Mouse (Mus musculus) lung, postnatal 36 days (tissue): ENCODE results near the gene Cmip.
A peak's percentile ranks its signal among the peaks of the same experiment; 100 is the strongest.

Experiments
- DNase-seq: peaks from one replicate; pipeline ENCODE4 v3.0.0; 2022; ENCODE audit warnings: mixed read lengths

Cmip gene

GRCm38 (mm10) chr8:117300188-117300587 lies 43.3 kb downstream of the Cmip start:
- no peak for DNase-seq

GRCm38 (mm10) chr8:117301457-117302041 lies 44.7 kb downstream of the Cmip start:
- DNase-seq, result no peak

- DNase-seq, result no peak
Observed at GRCm38 (mm10) chr8:117302072-117302471, 45.2 kb downstream of the Cmip start.

- peak; percentile 54 for DNase-seq
Observed at GRCm38 (mm10) chr8:117303666-117304065, 46.8 kb downstream of the Cmip start.

- peak; percentile 28 for DNase-seq
Observed at GRCm38 (mm10) chr8:117305405-117305804, 48.5 kb downstream of the Cmip start.

- DNase-seq, result no peak
Observed at GRCm38 (mm10) chr8:117306756-117307155, 49.9 kb downstream of the Cmip start.

GRCm38 (mm10) chr8:117307221-117307620 lies 50.4 kb downstream of the Cmip start:
- no peak for DNase-seq

GRCm38 (mm10) chr8:117308303-117309095 lies 51.6 kb downstream of the Cmip start:
- no peak for DNase-seq

- peak; percentile 66 for DNase-seq
Observed at GRCm38 (mm10) chr8:117309653-117310274, 52.9 kb downstream of the Cmip start.

- no peak for DNase-seq
Observed at GRCm38 (mm10) chr8:117310961-117311561, 54.2 kb downstream of the Cmip start.

- no peak for DNase-seq
Observed at GRCm38 (mm10) chr8:117314308-117314953, 57.6 kb downstream of the Cmip start.

GRCm38 (mm10) chr8:117315727-117316126 lies 58.9 kb downstream of the Cmip start:
- DNase-seq, result no peak

- DNase-seq, result no peak
Observed at GRCm38 (mm10) chr8:117317478-117317877, 60.6 kb downstream of the Cmip start.

- no peak for DNase-seq
Observed at GRCm38 (mm10) chr8:117318911-117319826, 62.3 kb downstream of the Cmip start.

- no peak for DNase-seq
Observed at GRCm38 (mm10) chr8:117320616-117321015, 63.8 kb downstream of the Cmip start.

GRCm38 (mm10) chr8:117321232-117321631 lies 64.4 kb downstream of the Cmip start:
- DNase-seq, result no peak

GRCm38 (mm10) chr8:117322021-117322420 lies 65.2 kb downstream of the Cmip start:
- peak; percentile 53 for DNase-seq

GRCm38 (mm10) chr8:117322715-117323310 lies 65.9 kb downstream of the Cmip start:
- DNase-seq, result no peak

- DNase-seq, result no peak
Observed at GRCm38 (mm10) chr8:117324821-117325220, 68.0 kb downstream of the Cmip start.

GRCm38 (mm10) chr8:117326735-117327134 lies 69.9 kb downstream of the Cmip start:
- no peak for DNase-seq

GRCm38 (mm10) chr8:117327385-117327837 lies 70.5 kb downstream of the Cmip start:
- no peak for DNase-seq
